Mouse (Mus musculus): Measurements from ENCODE around the gene Sirpa.

Gene Sirpa

GRCm38 (mm10) chr2:129592459-129593140, at the start of gene Sirpa:
Sirpa (plus strand) TSS chr2:129592835.
- peak; percentile 94 for DNase-seq (ENCODE audit: low read depth, low spot score)

DNA sequence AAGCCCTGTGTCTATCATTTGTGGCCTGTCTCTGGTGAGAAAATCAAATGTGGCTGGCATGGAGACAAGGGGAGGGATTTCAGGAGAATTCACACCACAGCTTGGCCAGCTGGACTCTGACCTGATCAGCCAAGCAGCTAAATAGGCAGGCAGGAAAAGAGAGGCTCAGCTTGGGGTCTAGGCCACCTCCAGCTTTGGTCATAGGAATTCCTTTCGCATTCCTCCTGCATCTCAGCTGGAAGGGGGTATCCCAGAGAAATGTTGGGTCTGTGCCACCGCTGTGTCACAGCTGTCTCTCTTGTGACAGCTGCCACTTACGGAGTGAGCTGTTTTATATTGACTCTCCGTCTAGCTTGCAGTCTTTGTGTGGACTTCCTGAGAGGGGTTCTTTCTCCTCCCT, 48.2 kb upstream of the Sirpa start:
- no peak for DNase-seq (ENCODE audit: low read depth, low spot score)

GRCm38 (mm10) chr2:129544919-129545318, 47.7 kb upstream of the Sirpa start:
- DNase-seq (ENCODE audit: low read depth, low spot score), result no peak

- no peak for DNase-seq (ENCODE audit: low read depth, low spot score)
These were observed 47.0 kb upstream of the Sirpa start for GRCm38 (mm10) chr2:129545596-129545995.

DNA sequence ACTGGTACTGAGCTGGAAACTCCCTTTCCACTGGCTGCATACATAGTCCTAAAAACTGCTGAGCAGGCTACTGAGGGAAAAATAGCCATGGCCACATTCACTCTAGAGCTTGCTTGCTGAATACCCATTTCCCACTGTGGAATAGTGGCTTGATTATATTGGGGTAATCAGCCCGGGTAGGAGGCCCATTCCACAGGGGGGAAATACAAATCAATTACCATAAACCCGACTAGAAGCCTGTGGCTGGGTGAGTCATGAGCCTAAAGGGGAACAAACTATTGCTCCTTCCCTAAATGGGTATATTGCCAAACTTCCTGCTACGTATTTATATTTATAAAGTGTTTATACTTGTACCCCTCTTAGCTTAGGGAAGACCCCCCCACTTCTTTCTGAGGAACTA, 45.9 kb upstream of the Sirpa start:
- no peak for DNase-seq (ENCODE audit: low read depth, low spot score)

DNA sequence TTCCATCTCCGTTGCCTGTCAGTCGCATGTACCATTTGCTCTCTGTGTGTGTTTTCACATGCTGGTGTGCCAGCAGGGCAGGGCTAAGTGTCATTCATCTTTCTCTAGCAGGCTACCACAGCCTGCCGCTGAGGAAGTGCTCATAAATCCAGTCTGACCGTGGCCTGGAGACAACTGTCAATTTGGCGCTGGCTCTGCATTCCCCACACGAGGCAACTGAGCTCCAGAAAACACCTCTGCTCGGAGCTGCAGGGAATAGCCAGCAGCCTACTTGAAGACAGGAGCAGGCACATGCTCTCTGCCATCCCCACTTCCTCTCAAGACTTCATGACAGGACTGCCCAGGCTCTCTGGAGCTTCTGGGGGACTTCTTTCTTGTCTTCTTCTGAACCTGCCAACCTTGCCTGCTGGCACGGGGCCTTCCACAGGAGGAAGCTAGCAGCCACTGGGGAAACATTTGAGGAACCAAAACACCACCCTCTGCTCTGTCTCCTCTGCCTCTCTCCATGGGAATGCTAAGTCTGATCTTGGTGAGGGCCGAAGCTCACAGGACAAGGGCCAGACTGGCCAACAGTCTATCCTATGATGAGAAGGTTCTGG, 43.0 kb upstream of the Sirpa start:
- DNase-seq (ENCODE audit: low read depth, low spot score), result no peak

DNA sequence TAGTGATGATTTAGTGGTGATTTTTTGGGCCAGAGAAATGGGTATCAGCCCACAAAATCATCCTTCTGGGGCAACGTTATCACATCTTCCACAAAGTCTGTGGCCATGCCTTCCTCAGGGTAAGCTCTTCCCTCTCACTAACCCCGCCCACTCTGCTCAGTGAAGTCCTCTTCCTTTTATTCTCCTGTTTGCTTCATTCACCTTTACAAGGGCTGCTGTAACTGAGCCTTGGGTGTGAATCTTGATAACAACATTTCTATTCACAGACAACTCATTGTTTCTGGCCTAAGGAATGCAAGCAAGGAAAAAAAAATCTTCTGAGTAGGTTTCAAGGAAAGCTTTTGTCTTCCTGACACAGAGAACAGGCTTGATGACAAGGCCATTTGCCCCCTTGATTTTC, 41.9 kb upstream of the Sirpa start:
- no peak for DNase-seq (ENCODE audit: low read depth, low spot score)

GRCm38 (mm10) chr2:129556081-129556480, 36.6 kb upstream of the Sirpa start:
- no peak for DNase-seq (ENCODE audit: low read depth, low spot score)

DNA sequence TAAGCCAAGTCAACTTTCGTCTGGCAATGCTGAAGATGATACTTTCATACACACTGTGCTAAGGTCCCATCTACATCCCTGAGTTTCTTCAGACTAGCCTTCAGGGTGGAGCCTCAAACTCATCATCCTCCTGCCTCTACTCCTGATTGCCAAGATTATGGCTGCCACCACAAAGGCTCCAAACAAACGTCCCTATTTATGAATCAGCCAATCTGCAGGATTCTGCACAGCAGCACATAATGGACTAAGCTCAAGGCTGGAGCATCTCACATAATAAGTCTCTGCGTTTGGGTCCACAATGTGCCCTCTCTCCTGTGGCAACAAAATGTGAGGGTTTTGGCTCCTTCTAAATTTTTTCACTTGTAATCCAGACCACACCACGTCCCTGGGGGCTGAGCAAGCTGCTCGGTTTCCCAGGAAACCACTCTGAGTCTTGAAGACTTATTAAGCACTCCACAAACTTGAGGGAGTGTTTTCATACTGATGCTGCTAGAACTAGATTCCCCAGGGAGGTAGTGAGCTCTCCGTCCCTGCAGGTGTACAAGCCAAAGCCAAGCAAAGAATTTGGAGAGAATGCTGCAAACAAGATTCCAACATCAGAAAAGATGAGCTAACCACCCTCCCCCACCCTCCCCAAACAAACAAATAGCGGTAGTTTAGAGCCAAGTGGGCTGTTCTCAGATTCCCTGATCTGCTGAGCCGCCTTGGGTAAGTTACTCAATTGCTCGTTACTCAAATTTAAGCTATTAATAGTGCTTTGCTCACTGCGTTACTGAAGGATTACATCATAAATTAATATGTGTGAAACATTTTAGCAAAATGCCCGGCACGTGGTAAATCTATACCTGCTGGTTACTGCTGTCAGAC, 34.4 kb upstream of the Sirpa start:
- no peak for DNase-seq (ENCODE audit: low read depth, low spot score)

DNA sequence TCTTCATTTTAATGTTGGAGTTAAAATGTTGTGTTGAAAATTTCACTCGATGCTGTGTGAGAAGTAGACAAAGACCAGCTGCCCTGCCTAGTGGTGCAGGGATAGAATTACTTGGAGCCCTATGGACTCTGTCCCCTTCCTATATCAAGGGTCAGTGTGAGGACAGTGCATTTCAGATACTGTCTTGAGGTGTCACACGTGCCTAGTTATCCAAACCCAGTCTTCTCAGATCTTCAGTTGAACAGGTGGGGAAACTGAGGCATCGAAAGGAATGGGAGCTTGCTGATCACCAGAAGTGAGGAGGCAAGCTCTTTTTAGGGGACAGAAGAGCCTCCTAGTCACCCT, 33.8 kb upstream of the Sirpa start:
- DNase-seq (ENCODE audit: low read depth, low spot score), result no peak

- no peak for DNase-seq (ENCODE audit: low read depth, low spot score)
These were observed 30.8 kb upstream of the Sirpa start for GRCm38 (mm10) chr2:129561796-129562195.

GRCm38 (mm10) chr2:129563944-129564709, 28.5 kb upstream of the Sirpa start:
- DNase-seq (ENCODE audit: low read depth, low spot score), result peak; percentile 76

DNA sequence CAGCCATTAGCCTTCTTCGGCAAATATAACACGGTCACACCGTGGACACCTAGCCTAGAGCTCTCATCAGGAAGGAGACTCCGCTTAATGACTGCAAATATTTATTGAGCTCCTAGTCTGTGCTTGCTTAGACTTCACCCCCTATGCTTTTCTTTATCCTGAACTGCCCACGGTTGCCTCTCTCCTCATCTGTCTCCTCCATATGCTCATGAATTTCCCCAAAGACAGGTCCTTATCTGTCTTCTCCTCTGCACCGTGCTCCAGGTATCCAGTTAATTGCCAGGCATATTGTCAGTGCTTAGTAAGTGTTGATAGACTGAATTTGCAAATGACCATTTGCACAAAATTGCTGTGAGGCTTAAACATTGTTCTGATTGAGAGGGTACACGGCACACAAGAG, 23.5 kb upstream of the Sirpa start:
- no peak for DNase-seq (ENCODE audit: low read depth, low spot score)

- no peak for DNase-seq (ENCODE audit: low read depth, low spot score)
These were observed 23.1 kb upstream of the Sirpa start for GRCm38 (mm10) chr2:129569556-129569955.

DNA sequence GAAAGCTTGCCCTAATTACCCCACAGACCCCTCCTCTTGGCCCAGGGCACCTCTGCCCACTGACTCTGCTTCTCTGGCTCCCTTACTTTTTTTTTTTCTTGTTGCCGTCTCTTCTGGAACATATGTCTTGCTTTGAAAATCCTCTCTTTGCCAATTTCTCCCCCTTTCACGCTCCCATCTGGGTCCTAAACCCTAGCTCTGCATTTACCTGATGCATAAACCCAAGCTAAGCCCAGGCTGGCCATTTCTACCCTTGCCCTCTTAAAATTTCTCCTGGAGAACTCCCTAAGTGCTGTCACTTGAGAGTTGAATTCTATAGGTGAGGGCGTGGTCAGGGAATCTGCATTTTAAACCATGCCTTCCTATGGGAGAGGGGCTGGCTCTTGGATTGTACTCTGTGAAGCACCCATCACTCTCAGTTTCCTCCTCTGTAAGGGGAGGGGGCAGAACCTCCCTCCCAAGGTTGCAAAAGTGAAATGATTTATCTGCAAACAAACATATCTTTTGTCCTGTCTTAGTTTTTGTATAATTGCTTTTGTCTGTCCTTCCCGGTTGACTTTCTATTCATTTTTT, 18.8 kb upstream of the Sirpa start:
- DNase-seq (ENCODE audit: low read depth, low spot score), result no peak

- no peak for DNase-seq (ENCODE audit: low read depth, low spot score)
These were observed 18.1 kb upstream of the Sirpa start for GRCm38 (mm10) chr2:129574395-129575046.

DNA sequence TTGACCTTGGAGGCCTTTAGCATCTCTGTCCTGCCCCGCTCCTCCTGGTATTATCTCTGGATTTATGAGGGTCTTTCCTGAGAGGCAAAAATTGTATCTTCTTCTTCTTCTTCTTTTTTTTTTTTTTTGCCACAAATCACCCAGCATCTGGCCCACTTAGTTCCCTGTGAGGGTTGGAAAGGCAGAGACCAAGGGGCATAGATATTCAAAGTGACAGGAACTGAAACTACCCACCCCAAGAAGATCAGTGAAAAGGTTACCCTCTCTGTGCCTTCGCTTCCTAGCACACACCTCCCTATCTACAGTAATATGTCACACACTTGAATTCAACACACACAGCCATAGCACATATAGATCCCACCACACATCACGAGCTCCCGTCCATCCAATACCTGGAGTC, 17.5 kb upstream of the Sirpa start:
- DNase-seq (ENCODE audit: low read depth, low spot score), result no peak

GRCm38 (mm10) chr2:129576611-129577447, 15.8 kb upstream of the Sirpa start:
- DNase-seq (ENCODE audit: low read depth, low spot score), result no peak

DNA sequence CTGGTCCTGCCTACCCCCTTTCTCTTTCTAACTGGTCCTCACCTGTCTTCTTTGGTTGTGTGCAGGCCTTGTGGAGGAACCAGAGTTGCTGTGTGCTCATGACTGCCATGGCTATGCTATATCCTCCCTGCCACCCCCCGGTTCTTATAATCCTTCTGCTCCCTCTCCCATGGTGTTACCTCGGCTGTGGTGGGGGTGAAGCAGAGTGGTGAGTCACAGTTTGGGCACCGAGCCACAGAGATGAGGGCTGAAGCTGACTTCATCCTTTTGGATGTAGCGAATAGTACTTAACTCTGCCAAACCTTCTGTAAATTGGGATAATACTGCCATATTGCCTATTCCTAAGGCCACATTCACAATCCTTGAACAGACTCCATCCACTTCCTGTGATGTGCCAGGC, 12.0 kb upstream of the Sirpa start:
- DNase-seq (ENCODE audit: low read depth, low spot score), result no peak

GRCm38 (mm10) chr2:129581826-129582225, 10.8 kb upstream of the Sirpa start:
- no peak for DNase-seq (ENCODE audit: low read depth, low spot score)

Data from telencephalon, adult 2 months (tissue).